Mouse (Mus musculus): ENCODE data around the gene Fndc8.
A peak's percentile ranks its signal among the peaks of the same experiment; 100 is the strongest.

Fndc8 gene

DNA sequence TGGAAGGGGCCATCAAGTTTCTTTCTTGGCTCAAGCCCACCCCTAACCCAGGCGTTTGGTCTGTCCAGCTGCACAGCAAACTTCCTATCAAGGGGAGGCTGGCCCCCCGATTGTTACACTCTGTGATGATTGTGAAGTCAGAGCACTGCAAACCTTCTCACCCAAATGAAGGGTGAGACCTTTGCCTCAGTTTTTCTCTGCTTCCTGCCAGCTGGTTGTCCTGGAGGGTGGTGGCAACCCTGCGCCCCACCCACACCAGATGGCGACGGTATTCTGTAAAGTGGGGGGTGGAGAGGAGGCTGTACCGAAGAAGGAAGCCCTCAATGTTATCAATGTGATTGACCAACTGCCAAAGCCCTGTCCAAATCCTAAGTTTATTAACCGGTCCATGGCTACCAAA, at the start of gene Fndc8:
Gene Fndc8 (plus strand): TSS at position 189 of the 400 bp plus-strand sequence.
- no peak for DNase-seq (ENCODE audit: low read depth, low spot score)

DNA sequence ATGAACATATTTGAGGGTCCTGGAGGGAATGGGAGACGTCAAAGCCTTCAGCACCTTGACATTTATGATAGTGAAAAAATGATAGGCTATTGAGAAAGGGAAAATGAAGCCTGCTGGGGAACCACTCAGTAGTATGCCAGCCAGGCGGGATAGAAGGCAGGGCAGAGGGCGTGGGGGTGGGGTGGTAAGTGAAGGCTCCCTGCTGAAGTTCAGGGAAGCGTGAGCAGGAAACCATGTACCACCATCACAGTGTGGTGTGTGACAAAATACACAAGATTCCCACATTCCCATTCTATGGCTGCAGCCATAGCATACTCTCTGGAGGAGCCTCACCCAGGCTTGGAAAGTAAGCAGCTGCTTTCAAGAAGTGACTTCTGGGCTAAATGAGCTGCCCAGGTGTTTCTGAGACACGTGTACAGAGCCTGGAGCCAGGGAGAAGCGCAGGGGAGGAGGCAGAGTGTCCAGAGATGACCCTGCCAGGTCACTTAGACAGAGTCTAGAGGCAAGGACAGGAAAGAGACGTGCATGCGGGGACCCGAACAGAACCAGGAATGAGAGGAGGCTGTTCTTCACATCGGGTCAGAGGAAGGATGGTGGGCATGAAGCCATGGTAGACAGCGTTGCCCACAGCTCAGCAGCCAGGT, 47.0 kb upstream of the Fndc8 start:
- DNase-seq (ENCODE audit: low read depth, low spot score): no peak

DNA sequence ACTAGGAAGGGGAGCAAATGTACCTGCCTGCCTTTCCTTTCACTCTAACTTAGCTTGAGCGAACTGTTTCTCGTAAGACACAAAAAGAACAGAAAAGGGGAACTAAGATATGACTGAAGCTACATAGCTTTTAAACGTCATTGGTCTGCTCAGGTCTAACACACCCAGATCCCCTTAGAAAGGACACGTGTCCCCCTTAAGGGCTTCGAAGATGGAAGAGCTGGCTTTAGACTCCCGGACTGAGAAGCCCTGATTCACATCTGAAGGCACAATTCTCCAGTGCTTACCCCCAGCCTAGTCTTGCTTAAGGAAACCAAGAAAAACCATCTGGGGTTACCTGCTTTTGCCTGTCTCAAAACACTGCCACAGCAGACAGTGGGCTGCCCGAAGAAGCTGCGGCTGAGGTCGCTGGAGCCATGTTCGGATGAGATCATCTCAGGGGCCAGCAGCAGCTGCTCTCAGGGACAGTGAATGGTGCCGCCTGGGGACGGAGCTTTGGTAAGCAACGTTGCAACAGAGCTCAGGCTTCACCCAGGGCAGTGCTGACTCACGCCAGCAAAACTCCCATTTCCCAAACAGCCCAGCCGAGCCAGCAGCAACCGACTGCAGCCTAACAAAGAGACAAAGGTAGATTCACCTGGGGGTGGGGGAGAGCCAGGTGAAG, 46.4 kb upstream of the Fndc8 start:
- no peak for DNase-seq (ENCODE audit: low read depth, low spot score)

DNA sequence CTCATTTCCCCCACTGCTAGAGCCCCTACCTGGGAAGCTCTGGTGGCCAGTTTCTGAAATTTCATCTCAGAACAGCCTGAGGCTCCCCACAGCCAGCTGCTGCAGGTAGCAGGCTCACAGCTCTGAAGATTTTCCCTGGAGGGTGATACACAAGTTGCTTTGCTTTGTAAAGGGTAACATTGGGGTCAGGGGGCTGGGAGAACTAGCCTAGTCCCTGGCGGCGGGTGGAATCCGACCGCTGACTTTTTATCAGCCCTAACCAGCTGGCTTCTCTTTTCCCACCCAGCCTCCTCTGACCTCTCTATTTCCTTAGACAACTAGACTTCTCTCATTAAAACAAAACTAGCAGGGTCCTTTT, 45.9 kb upstream of the Fndc8 start:
- no peak for DNase-seq (ENCODE audit: low read depth, low spot score)

DNA sequence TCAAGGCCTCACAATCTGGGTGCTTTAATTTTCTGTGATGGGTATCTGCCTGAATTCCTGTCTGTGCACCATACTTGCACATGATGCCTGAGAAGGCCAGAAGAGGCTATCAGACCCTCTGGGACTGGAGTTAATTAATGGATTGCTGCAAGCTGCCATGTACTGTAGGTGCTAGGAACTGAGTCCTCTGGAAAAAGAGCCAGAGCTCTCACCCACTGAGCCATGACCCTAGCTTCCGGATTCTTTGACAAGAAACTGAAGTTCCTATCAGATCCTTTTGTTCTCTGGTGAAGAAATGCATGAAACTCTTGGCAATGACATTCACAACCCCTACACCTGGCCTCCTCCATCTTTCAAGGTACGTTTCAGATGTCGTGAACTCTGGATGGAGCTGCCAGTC, 45.0 kb upstream of the Fndc8 start:
- no peak for DNase-seq (ENCODE audit: low read depth, low spot score)

DNA sequence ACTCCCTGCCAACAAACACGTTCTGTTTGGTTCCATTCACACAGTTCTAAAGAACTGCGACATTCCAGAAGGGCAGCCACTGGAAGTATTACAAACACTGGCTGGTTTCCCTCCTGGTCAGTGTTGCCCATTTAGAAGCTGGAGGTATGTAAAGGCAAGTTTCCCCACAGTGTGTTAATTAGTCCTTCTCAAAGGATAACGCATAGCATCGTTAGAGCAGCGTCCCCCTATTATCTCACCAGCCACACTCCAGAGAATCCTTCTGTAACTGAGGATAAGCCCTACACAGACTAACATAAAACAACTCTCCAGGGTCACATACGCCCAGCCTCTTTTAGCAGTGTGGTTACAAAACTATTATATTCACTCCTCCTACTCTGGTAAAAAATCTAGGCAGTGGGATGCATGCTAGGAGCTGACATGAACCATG, 44.3 kb upstream of the Fndc8 start:
- no peak for DNase-seq (ENCODE audit: low read depth, low spot score)

DNA sequence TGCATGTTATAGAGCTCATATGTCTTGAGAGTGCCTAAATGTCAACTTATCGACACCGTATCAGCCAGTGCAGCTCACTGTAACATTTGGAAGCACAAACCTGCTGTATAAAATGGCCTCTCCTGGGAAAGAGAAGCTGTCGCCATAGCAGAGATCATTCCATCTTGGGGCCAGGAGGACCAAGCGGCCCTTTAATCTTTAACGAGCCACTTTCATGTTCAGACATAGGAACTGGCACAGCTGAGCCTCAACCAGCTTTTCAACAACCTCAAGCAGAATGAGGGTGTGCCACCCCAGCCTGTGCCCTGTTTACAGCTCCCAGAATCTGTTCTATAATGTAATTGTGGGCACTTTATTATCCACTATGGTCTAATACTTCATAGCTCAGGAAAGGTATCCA, 41.7 kb upstream of the Fndc8 start:
- DNase-seq (ENCODE audit: low read depth, low spot score): no peak

DNA sequence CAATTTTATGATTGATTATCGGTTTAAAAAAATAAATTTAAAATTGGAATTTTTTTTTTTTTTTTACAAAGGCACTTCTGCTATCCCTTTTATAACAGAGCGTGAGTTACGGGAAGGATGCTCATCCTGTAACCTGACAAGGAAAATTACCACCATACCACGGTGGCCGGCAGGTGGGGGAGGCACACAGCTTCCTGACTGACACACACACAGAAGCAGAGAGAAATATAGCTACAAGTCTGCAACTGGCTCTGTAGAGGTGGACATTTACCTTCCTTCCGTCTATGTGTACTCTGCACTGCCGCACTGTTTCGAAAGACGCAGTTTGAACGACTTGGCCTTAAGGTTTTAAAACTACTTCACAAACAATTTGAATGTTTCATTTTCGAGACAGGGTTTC, 39.8 kb upstream of the Fndc8 start:
- DNase-seq (ENCODE audit: low read depth, low spot score): no peak

DNA sequence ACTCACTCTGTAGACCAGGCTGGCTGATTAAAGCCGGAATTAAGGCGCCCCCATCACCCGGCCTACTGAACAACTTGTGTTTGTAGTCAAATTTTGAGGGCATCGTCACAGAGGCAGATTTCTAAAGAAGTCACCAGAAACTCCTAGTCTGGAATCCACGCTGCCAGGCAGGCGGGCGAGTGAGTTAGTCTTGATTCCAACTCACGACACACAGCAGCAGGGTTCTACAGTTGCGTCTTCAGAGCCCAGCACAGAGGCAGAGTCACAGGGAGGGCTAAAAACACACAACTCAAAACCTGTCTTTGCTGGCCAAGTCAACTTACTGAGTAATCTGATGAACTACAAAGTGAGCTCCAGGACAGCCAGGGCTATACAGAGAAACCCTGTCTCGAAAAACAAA, 39.4 kb upstream of the Fndc8 start:
- no peak for DNase-seq (ENCODE audit: low read depth, low spot score)

DNA sequence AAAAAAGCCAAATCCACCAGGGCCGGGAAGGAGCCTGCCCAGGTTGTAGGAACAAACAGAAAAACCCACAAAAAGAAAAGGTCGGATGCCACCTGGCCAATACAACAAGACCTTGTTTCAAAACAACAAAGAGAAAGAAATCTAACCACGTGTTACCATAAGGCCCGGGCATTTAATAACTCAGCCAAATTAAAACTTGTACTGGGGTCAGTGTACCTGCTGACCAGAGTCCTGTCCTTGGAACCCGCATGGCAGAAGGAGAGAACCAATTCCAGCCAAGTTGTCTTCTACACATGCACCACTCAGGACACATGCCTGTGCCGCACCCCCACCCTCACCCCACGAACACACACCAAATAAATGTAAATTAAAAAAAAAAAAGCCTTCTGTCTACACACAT, 39.0 kb upstream of the Fndc8 start:
- no peak for DNase-seq (ENCODE audit: low read depth, low spot score)

DNA sequence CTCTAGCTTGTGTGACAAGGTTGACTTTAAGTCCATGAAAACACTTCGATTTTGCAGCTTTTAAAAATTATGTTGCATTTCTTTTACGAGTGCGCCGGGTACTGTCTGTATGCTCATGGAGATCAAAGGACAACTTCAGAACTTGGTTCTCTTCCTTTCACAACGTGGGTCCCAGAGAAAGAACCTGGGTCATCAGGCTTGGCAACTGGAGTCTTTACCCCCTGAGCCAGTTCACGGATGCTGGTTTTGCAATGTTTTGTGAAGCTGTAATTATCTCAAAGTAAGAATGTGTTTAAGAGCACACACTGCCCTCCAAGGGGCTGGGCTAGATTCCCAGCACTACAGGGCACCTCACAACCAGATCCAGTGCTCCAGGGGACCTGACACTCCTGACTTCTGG, 37.8 kb upstream of the Fndc8 start:
- no peak for DNase-seq (ENCODE audit: low read depth, low spot score)

DNA sequence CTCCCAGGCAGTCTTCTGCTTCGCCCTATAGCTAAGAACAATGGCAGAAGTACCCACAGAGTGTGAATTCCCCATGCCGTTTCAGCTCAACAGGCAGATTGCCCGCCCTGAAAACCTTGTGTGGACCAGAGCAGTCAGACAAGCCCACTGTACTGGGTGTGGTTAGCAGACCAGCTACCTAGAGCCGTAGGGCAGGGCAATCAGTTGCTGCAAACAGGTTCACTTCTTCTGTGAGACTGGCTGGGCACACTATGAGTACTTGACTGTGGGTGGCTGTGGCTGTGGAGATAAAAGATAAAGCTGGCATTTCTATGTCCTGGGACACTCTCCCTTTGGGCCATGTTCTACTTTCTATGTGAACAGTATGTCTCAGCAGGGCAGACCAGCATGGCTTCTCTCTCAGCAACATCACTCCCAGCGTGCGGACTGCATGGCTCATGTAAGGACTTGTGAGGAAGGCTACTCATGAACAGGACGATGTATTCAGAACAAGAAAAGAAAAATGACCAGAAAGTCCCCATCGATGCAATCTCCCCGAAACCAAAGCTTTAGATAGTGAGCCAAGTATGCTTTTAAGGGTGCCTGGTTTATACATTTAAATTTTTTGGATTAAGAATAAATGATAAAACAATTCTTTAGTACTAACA, 36.5 kb upstream of the Fndc8 start:
- no peak for DNase-seq (ENCODE audit: low read depth, low spot score)

DNA sequence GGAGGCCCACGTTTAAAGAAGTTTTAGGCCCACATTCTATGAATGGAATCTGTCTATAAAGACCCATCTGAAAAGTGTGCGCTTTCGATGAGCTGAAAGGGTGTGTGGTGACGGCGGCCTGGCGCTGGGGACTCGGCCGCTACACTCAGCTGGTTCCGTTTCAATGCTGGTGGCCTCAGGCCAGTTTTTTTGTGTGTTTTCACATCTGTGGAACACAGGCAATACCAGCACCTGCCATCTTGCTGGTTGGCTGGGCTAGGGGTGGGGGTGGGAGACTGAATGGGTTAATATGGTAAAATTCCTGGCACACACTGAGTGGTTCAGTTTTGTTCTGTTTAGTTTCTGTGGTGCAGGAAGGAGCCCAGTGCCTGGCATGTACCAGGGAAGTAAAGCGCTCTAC, 35.9 kb upstream of the Fndc8 start:
- DNase-seq (ENCODE audit: low read depth, low spot score): no peak

DNA sequence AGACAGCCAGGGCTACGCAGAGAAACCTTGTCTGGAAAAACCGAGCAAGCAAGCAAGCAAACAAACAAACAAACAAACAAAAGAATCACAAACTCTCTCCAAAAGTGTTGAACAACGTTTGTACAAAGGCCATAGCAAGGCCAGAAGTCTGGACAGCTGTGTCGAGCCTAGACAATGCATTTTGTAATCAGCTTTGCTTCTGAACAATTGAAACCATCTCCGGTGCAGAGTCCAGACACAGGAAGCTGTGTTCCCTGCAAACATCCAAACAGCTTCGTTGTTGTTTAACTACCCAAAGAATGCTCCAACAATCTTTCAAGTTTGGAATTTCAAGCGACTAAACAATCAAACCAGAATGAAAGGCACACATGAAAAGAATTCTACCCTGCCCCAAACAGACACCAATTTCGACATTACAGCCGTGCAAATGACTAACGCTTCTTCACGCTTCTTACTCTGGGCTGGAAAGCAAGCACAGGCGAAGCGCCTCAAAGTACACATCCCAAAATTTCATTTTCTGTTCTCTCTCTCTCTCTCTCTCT, 34.5 kb upstream of the Fndc8 start:
- DNase-seq (ENCODE audit: low read depth, low spot score): no peak

DNA sequence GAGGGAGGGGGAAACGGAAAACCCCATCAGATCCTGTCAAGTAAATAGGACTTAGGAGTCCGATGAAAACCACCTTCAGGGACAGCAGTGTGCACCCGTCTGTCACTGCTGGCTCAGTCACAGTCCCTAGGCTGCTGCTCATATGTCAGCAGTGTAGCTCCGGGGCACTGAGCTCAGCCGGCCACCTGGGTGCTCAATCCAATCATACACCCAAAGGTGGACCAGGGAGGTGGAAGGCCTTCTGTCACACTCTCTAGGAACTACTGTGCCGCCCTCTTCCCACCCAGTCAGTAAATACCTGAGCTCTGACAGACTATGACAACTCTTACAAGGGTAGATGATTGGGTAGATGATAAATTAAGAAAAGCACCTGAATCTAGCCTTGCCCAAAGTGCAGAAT, 31.2 kb upstream of the Fndc8 start:
- no peak for DNase-seq (ENCODE audit: low read depth, low spot score)

DNA sequence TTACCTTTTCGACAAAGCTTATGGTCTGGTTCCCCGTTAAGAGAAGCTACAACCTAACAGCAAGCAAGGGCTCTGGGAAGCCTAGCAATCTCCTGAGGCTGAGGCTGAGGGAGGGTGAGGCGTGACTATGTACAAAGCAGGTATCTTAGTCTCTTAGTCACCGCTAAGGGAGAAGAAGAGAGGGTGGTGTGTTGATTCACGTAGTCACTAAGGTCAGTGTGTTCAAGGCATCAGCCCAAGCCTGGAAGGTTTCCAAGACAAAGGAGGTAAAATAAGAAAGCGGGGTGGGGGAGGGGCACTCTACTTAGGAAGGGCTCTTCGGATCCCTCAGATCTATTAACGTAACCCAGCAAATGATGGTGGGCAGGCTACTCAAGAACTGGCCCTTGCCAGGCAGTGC, 30.4 kb upstream of the Fndc8 start:
- DNase-seq (ENCODE audit: low read depth, low spot score): no peak

DNA sequence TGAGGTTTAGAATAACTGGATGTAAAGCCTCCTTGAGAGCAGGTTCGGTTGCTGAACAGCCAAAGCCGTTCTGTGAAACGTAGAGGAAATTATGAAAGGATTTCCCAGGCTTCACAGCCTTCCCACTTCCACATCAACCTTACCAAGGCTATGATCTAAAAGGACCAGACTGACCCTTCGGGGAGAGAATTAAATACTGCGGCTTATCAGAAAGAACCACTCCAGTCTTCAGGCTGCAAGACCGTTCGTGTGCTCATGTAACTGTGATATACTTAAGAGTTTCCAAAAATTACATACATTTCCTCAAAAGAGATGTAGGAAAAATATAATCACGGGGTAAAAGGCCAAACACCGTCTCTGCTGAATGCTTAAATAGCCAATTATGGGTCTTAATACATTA, 29.3 kb upstream of the Fndc8 start:
- DNase-seq (ENCODE audit: low read depth, low spot score): no peak

DNA sequence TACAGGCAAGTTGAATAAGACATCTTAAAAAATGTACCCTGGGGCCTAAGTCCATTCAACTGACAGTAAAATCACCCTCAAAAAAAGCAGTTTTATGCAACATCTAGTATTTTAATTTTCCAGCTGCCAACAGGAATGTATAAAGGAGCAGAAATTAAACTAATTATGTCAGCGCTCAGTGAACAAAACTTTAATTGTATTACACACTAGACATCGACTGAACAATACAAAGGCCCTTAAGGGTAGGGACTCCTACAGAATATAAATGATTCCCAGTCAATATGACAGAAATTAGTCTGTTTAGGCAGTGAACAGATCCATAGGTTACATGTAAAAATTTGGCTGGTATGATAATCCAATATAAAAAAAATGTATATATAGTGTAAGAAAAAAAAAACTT, 28.9 kb upstream of the Fndc8 start:
- no peak for DNase-seq (ENCODE audit: low read depth, low spot score)

DNA sequence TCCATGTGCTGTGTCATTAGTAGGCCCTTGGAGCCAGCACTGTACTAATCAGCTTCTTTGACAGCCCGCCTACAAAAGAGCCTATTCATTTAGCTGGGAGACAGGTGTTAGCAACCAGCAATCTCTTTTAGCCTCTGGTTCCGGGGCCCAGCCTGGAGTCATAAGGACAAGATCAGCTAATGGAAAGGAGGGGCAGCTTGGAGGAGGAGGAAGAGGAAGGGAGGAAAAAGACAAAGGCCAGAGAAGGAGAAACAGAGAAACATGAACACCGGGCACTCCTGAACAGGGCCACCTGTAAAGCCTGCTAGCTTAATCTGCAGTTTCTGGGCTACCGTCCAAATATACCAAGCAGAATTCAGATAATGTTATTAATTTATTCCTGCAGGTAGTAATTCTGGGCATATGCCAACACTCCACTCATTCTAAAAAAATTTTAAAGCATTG, 28.4 kb upstream of the Fndc8 start:
- DNase-seq (ENCODE audit: low read depth, low spot score): no peak

DNA sequence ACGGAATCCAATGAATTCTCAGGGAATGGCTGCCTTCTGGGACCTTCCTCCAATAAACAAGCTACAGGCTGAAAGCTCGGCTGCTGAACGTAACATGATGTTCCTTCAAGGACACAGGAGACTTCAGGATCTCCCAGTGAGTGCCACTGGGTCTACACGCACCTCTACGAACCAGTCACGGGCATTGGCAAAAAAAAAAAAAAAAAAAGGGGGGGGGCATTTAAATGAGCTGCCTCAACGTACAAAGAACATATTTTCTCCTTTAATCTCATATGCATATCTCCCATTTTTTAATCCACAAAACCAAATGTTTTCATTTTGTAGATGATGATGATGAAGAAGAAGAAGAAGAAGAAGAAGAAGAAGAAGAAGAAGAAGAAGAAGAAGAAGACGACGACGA, 26.0 kb upstream of the Fndc8 start:
- DNase-seq (ENCODE audit: low read depth, low spot score): no peak

DNA sequence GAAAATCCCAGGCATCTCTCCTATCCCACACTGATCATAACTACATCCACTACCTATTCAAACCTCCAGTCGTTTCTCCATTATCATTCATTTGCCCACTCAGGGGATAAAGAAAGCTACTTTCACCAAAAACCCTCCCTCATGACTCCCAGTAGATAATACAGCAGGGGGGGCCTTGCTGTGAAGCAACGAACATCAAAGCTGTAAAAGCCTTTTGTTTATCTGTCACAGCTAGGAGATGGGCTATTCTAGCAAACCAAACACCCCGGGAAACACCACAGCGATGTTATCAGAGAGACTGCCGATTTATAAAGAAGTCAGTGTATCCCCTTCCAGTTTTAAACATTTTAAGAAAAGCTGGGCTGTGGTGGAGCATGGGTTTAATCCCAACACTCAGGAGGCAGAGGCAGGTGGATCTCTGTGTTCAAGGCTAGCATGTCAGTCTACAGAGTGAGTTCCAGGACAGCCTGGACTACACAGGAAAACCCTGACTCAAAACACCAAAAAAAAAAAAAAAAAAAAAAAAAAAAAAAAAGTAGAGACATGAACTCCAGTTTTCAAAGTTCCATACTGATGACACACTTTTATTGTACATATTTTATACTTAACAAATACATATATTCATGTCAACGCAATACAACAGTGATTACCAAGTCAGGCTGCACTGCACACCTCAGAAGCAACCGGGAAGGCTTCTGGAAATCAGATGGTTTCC, 24.9 kb upstream of the Fndc8 start:
- DNase-seq (ENCODE audit: low read depth, low spot score): no peak

DNA sequence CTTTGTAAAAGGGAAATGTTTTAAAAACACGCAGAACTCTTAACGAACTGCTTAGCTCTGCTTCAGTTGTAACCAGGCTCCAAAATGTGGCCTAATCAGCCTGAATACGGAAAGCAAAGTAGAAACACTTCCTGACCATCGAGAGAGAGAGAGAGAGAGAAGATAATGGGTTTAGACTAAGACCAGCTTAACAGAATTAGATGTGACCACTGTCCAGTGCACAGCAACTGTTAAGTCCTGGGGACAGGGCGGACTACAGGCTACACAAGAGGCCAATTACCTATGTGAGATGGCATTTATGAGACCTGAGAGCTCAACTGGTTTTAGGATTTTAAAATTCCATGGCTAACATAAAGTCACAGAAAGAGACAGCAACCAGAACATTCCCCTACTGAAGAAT, 24.0 kb upstream of the Fndc8 start:
- DNase-seq (ENCODE audit: low read depth, low spot score): peak; percentile 64

Measured in retina, adult 2 months (tissue).